Mouse (Mus musculus) lung, adult 18-20 months (tissue): Measurements from ENCODE around the gene Plcb4.
A peak's percentile ranks its signal among the peaks of the same experiment; 100 is the strongest.

Experiments used
- DNase-seq, 2 experiments: peaks; one replicate each; pipeline ENCODE4 v3.0.0; 2022; ENCODE audit warnings: mixed read lengths in 2 of 2

The Plcb4 gene

DNA sequence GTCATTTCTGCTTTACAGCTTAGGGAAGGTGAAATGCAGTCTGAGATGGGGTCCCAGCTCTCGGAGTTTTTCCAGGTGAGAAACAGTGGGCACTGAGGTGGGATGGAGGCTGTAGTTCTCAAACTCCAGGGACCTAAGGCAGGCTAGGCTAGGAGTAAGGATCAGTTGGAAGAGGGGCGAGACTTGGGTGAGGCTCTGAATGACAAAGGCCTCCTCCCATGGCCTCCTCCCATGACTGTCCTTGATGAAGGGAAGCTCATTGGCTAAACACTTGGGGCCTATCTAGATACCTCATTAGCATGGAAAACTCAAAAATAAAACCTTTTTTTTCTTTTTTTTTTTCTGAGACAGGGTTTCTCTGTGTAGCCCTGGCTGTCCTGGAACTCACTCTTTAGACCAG, 198.0 kb downstream of the Plcb4 start:
- DNase-seq: no peak

GRCm38 (mm10) chr2:135861531-135862488, 203.0 kb downstream of the Plcb4 start:
- no peak for DNase-seq

GRCm38 (mm10) chr2:135862489-135863390, 203.9 kb downstream of the Plcb4 start:
- no peak for DNase-seq

- DNase-seq: no peak
Measured at GRCm38 (mm10) chr2:135863391-135864076, 204.7 kb downstream of the Plcb4 start.

DNA sequence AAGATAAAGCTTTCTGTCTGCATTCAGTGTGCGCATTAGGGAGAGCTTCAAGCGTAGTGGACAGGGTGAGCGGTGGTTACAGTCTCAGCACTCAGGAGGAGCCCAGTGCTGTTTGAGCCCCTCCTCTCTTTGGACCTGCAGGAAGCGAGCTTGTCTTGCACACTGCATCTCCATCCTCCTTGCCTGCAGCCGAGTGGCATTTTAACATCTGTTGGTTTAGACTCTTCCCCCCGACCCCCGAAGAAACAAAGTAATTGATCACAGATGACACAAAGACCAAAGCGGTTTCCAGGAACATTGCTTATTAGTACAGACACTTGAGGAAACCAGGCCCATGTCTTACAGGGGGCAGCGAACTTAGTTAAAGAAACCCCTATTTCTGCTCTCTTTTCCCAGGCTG, 207.6 kb downstream of the Plcb4 start:
- no peak for DNase-seq

GRCm38 (mm10) chr2:135866838-135867237, 208.0 kb downstream of the Plcb4 start:
- DNase-seq: peak in 1 of 2 experiments; percentile 31

- no peak for DNase-seq
Measured at GRCm38 (mm10) chr2:135869637-135870036, 210.8 kb downstream of the Plcb4 start.

- no peak for DNase-seq
Measured at GRCm38 (mm10) chr2:135873146-135873545, 214.3 kb downstream of the Plcb4 start.

DNA sequence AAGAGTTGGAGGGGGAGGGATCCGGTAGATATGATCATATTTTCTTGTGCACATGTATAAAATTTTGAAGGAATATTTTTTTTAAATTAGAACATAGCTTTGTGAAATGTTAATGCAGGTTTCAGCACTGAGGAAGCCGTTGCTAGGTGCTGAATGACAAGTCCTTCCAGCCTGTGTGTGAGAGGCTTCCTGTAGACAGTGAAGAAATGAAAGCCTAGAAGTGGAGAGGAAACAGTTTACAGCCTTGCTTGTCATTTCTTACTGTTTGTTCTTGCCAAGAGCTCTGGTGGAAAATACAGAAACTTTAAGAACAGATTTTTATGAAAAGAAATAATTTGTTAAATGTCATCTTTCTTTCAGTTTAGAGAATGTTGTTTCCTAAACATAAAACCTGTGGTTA, 214.9 kb downstream of the Plcb4 start:
- no peak for DNase-seq

DNA sequence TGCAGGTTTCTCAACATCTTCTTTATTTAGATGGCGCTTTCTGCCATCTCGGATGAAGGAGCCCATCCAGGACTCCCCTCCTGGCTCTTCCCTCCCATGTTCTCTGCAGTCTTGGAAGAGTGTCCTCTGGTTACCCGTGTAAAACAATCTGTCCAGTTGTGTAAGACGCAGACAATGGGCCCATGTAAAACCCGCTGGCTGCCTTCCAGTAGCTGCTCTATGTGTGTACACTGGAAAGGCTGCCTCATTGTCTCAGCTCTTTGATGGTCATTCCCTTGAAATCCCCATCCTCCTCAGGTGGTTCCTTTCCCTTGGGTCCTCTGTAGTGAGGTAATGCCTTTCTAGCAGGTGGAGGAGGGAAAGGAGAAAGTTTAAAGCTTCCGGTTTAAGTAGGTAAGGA, 216.7 kb downstream of the Plcb4 start:
- DNase-seq: peak; percentile 70 to 83

DNA sequence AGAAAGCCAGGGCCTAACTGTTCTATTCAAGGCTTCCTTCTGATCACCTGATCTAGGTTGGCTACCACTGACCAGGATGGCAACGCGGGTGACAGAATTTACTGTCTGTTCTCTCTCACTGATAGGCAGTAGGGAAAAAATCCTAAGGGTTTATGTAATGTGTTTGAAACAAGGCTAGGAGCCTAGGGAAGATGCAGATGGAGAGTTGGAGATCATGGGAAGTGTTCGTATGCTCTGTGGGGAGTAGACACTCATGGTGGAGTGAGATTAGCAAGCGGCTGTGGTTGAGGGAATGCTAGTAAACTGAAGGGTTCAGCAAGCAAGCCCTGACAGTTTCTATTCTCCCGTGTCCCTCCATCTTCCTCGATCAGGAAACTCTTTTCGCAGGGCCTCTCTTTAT, 220.5 kb downstream of the Plcb4 start:
- DNase-seq: no peak

GRCm38 (mm10) chr2:135880269-135880760, 221.5 kb downstream of the Plcb4 start:
- DNase-seq: no peak

GRCm38 (mm10) chr2:135883359-135883758, 224.5 kb downstream of the Plcb4 start:
- DNase-seq: no peak

GRCm38 (mm10) chr2:135884534-135885180, 225.8 kb downstream of the Plcb4 start:
- DNase-seq: no peak

DNA sequence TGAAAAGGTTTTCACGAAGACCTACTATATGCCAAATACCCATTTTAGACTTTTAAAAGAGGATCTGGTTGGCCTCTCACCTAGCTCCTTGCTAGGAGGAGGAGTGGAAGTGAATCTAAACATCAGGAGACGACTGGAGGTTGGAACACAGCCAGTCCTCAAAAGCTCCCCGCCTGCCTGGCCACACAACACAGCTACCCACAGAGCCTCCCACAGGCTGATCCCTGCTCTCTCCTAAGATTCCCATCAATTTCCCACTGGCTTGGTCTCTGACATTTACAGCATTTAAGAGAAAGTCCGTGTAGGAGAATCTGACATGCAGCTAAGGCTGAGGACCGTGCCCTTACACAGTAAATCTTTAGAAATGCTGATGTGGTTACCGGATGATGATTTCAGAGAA, 226.8 kb downstream of the Plcb4 start:
- no peak for DNase-seq

DNA sequence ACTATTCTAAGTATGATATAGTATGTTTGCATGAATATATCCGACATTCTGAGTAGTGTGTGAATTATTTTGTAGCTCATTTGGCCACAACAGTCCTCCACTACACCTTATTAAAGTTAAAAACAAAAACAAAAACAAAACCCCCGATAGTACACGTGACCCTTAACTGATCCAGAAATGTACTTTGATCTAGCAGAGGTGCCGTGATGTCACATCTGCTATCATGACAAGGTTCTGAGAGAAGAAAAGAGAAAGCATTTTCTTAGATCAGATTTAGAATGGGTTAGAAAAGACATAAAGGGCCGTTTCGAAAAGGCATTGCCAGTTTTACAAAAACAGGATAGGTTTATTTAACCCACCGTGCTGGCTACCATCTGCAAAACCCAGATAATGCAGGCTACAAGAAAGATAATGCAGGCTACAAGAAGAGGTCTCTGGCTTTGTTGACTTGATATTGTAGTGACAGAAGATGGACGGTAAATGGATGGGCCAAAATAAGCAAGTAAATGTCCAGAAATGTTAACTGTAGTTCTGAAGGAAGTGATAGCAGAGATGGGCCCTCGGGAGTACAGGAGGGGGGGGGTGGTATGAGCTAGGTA, 227.4 kb downstream of the Plcb4 start:
- DNase-seq: no peak

GRCm38 (mm10) chr2:135887805-135888204, 229.0 kb downstream of the Plcb4 start:
- DNase-seq: no peak

DNA sequence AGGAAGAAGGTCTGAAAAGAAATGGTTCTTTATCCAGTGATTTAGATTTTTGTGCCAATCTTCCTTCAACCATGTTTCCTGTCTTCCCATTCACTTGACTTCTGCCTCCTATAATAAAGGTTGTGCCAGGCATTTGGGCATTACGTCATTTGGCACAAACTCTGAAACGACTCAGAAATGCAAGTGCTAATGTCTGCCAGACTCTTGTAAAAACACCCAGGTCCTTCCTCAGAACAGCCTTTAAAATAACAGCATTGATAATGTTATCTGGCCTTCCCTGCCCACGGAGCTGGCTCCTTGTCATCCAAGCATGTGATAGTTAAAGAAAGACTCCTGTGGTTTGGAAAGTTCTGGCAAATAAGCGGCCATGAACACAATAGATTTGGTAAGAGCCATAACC, 229.4 kb downstream of the Plcb4 start:
- peak; percentile 13 to 23 for DNase-seq

GRCm38 (mm10) chr2:135888767-135889166, 230.0 kb downstream of the Plcb4 start:
- no peak for DNase-seq

GRCm38 (mm10) chr2:135890083-135890482, 231.3 kb downstream of the Plcb4 start:
- no peak for DNase-seq

GRCm38 (mm10) chr2:135891097-135891496, 232.3 kb downstream of the Plcb4 start:
- DNase-seq: no peak

GRCm38 (mm10) chr2:135891686-135892085, 232.9 kb downstream of the Plcb4 start:
- no peak for DNase-seq
